Mouse (Mus musculus): Measurements from ENCODE around the gene Hnrnpll. TPM values are rescaled to one million over a fixed set of nuclear protein-coding genes. Genes with fewer than 3 reads are reported as not detected.
A peak's percentile ranks its signal among the peaks of the same experiment; 100 is the strongest.
"Not testable (repeated sequence)": the region's sequence is repeated elsewhere in the genome, so short reads cannot be mapped to it uniquely, and the experiment has no call there.

Hnrnpll gene
- polyA plus RNA-seq, 1 experiment from 2014 or later: 52.3 TPM

GRCm38 (mm10) chr17:80053931-80054734 lies 8.0 kb downstream of the Hnrnpll start:
- peak overlapping the region; percentile 75 to 77 for H3K27ac ChIP-seq (replicated peaks in 1 of 2; ENCODE audit: control insufficient read depth in 1 of 2, insufficient read depth in 1 of 2, low read depth in 2 of 2, low read length in 2 of 2)
- H3K9ac ChIP-seq (ENCODE audit: low read length): peak overlapping the region; percentile 58
- no peaks in the 10 kb centered on the region for H3K9me3 ChIP-seq (ENCODE audit: control insufficient read depth, low read length)
- no peaks in the 10 kb centered on the region for H3K27me3 ChIP-seq (ENCODE audit: control insufficient read depth, insufficient read depth, low read length)
- peak; percentile 69 for ATAC-seq (ENCODE audit: insufficient number of reproducible peaks, insufficient read depth, low FRiP score, low read depth)
- peaks cover 5 to 28% of the 10 kb centered on the region in 2 experiments; a peak in 3 of 4 replicates for H3K4me1 ChIP-seq (ENCODE audit: control insufficient read depth in 2 of 2, insufficient read depth in 2 of 2, low read length in 2 of 2)
- WGBS: 47% methylated on average over 27 of the region's 27 CpGs
- peak overlapping the region; percentile 59 for H3K4me2 ChIP-seq (ENCODE audit: low read length)
- H3K4me3 ChIP-seq (ENCODE audit: control insufficient read depth in 1 of 2, insufficient read depth in 1 of 2, low read depth in 1 of 2, low read length in 2 of 2): peak overlapping the region; percentile 28 to 40
- peaks cover 42% of the 10 kb centered on the region for H3K36me3 ChIP-seq (ENCODE audit: control insufficient read depth, insufficient read depth, low read length)

DNA sequence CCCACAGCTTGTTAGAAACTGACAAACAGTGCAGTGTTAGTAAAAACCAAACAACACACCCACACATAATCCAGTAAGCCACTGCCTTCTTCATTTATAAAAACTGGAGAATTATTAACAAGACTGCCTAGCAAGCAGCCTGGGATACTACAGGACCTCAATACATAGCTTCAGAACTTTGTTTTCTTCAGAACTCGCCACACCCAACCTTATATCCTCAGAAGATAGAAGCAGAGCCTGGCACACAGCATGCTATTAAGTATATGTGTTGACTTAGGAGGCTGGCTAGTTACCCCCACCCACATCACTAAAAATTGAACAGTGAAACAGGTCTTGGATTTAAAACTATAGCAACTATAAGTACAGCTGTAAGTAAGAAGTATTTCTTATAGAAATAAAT lies 10.5 kb downstream of the Hnrnpll start:
- H3K9ac ChIP-seq (ENCODE audit: low read length): no peak overlapping the region
- no peak for ATAC-seq (ENCODE audit: insufficient number of reproducible peaks, insufficient read depth, low FRiP score, low read depth)
- peaks cover 5 to 18% of the 10 kb centered on the region in 2 experiments; a peak in 3 of 4 replicates for H3K4me1 ChIP-seq (ENCODE audit: control insufficient read depth in 2 of 2, insufficient read depth in 2 of 2, low read length in 2 of 2)
- H3K27me3 ChIP-seq (ENCODE audit: control insufficient read depth, insufficient read depth, low read length): no peaks in the 10 kb centered on the region
- no peak overlapping the region for H3K4me3 ChIP-seq (ENCODE audit: control insufficient read depth in 1 of 2, insufficient read depth in 1 of 2, low read depth in 1 of 2, low read length in 2 of 2)
- peaks cover 64% of the 10 kb centered on the region for H3K36me3 ChIP-seq (ENCODE audit: control insufficient read depth, insufficient read depth, low read length)
- WGBS: 88% methylated on average over 1 of the region's 1 CpGs
- no peaks in the 10 kb centered on the region for H3K9me3 ChIP-seq (ENCODE audit: control insufficient read depth, low read length)
- no peak overlapping the region for H3K4me2 ChIP-seq (ENCODE audit: low read length)
- H3K27ac ChIP-seq (replicated peaks in 1 of 2; ENCODE audit: control insufficient read depth in 1 of 2, insufficient read depth in 1 of 2, low read depth in 2 of 2, low read length in 2 of 2): no peak overlapping the region

- not testable (repeated sequence) for ATAC-seq (ENCODE audit: insufficient number of reproducible peaks, insufficient read depth, low FRiP score, low read depth); H3K27me3 ChIP-seq (ENCODE audit: control insufficient read depth, insufficient read depth, low read length); H3K9ac ChIP-seq (ENCODE audit: low read length); H3K9me3 ChIP-seq (ENCODE audit: control insufficient read depth, low read length); H3K27ac ChIP-seq (replicated peaks in 1 of 2; ENCODE audit: control insufficient read depth in 1 of 2, insufficient read depth in 1 of 2, low read depth in 2 of 2, low read length in 2 of 2); H3K4me2 ChIP-seq (ENCODE audit: low read length); H3K4me3 ChIP-seq (ENCODE audit: control insufficient read depth in 1 of 2, insufficient read depth in 1 of 2, low read depth in 1 of 2, low read length in 2 of 2)
- Histone ChIP-seq H3K4me1 (ENCODE audit: control insufficient read depth in 2 of 2, insufficient read depth in 2 of 2, low read length in 2 of 2) (peaks cover 3 to 15% of the 10 kb centered on the region in 2 experiments; a peak in 3 of 4 replicates), H3K36me3 (ENCODE audit: control insufficient read depth, insufficient read depth, low read length) (peaks cover 80% of the 10 kb centered on the region)
These were observed 12.8 kb downstream of the Hnrnpll start for GRCm38 (mm10) chr17:80049300-80049699.

GRCm38 (mm10) chr17:80048230-80048629 lies 13.9 kb downstream of the Hnrnpll start:
- Histone ChIP-seq H3K9ac (ENCODE audit: low read length) (no peak overlapping the region), H3K27ac (replicated peaks in 1 of 2; ENCODE audit: control insufficient read depth in 1 of 2, insufficient read depth in 1 of 2, low read depth in 2 of 2, low read length in 2 of 2) (no peak overlapping the region), H3K4me1 (ENCODE audit: control insufficient read depth in 2 of 2, insufficient read depth in 2 of 2, low read length in 2 of 2) (peaks cover 0 to 11% of the 10 kb centered on the region in 2 experiments; a peak in 1 of 4 replicates), H3K4me3 (ENCODE audit: control insufficient read depth in 1 of 2, insufficient read depth in 1 of 2, low read depth in 1 of 2, low read length in 2 of 2) (no peak overlapping the region), H3K4me2 (ENCODE audit: low read length) (no peak overlapping the region), H3K36me3 (ENCODE audit: control insufficient read depth, insufficient read depth, low read length) (peaks cover 83% of the 10 kb centered on the region), H3K27me3 (ENCODE audit: control insufficient read depth, insufficient read depth, low read length) (no peaks in the 10 kb centered on the region), H3K9me3 (ENCODE audit: control insufficient read depth, low read length) (no peaks in the 10 kb centered on the region)
- 67% methylated on average over 7 of the region's 7 CpGs for WGBS
- ATAC-seq (ENCODE audit: insufficient number of reproducible peaks, insufficient read depth, low FRiP score, low read depth): no peak

- H3K9me3 ChIP-seq (ENCODE audit: control insufficient read depth, low read length): no peaks in the 10 kb centered on the region
- H3K27ac ChIP-seq (replicated peaks in 1 of 2; ENCODE audit: control insufficient read depth in 1 of 2, insufficient read depth in 1 of 2, low read depth in 2 of 2, low read length in 2 of 2): no peak overlapping the region
- no peak overlapping the region for H3K4me2 ChIP-seq (ENCODE audit: low read length)
- H3K4me1 ChIP-seq (ENCODE audit: control insufficient read depth in 2 of 2, insufficient read depth in 2 of 2, low read length in 2 of 2): no peaks in the 10 kb centered on the region
- no peaks in the 10 kb centered on the region for H3K27me3 ChIP-seq (ENCODE audit: control insufficient read depth, insufficient read depth, low read length)
- H3K9ac ChIP-seq (ENCODE audit: low read length): no peak overlapping the region
- H3K36me3 ChIP-seq (ENCODE audit: control insufficient read depth, insufficient read depth, low read length): peaks cover 75% of the 10 kb centered on the region
- ATAC-seq (ENCODE audit: insufficient number of reproducible peaks, insufficient read depth, low FRiP score, low read depth): no peak
- H3K4me3 ChIP-seq (ENCODE audit: control insufficient read depth in 1 of 2, insufficient read depth in 1 of 2, low read depth in 1 of 2, low read length in 2 of 2): no peak overlapping the region
- 76% methylated on average over 1 of the region's 1 CpGs for WGBS
These were observed 20.4 kb downstream of the Hnrnpll start for GRCm38 (mm10) chr17:80041739-80042138.

GRCm38 (mm10) chr17:80028675-80029074 lies 33.5 kb downstream of the Hnrnpll start:
- peaks cover 61% of the 10 kb centered on the region for H3K36me3 ChIP-seq (ENCODE audit: control insufficient read depth, insufficient read depth, low read length)
- 86% methylated on average over 6 of the region's 6 CpGs for WGBS
- no peak for ATAC-seq (ENCODE audit: insufficient number of reproducible peaks, insufficient read depth, low FRiP score, low read depth)

DNA sequence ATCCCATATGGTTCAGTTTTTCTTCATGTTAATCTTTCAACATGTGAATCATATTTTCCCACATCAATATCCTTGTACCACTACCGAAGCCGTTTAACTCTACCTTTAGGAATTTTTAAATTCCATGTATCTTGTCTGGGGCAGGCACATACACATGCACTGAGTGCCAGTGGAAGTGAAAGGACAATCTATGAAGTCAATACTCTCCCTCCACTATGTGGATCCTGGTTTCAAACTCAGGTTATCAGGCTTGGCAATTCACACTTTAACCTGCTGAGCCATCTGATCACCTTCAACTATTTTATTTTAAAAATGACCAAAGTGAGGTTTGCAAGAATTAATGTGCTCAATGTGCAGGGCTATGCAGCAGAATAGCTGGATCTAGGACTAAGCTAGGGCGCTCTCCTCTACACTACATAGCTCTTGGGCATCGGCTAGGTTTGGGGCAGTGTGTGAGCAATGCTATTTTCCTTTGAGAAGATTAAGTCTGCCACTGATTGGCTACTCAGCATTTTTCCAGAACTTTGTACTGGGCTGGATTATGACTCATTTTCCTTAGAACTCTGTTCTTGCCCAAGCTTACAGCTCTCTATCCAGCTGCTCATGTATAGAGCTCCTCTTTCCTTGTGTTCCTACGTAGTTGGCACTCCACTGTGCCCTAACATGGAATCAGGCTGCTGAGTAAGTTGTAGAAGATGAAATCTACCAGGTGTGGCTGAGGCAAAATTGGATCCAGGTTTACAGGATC lies 35.8 kb downstream of the Hnrnpll start:
- WGBS: 95% methylated on average over 5 of the region's 5 CpGs

More at GRCm38 (mm10) chr17:80028675-80029074, 33.5 kb downstream of the Hnrnpll start:
- H3K4me3 ChIP-seq (ENCODE audit: control insufficient read depth in 1 of 2, insufficient read depth in 1 of 2, low read depth in 1 of 2, low read length in 2 of 2): no peak overlapping the region
- H3K4me1 ChIP-seq (ENCODE audit: control insufficient read depth in 2 of 2, insufficient read depth in 2 of 2, low read length in 2 of 2): no peaks in the 10 kb centered on the region
- no peaks in the 10 kb centered on the region for H3K27me3 ChIP-seq (ENCODE audit: control insufficient read depth, insufficient read depth, low read length)
- no peak overlapping the region for H3K4me2 ChIP-seq (ENCODE audit: low read length)
- H3K9ac ChIP-seq (ENCODE audit: low read length): no peak overlapping the region
- no peaks in the 10 kb centered on the region for H3K9me3 ChIP-seq (ENCODE audit: control insufficient read depth, low read length)
- no peak overlapping the region for H3K27ac ChIP-seq (replicated peaks in 1 of 2; ENCODE audit: control insufficient read depth in 1 of 2, insufficient read depth in 1 of 2, low read depth in 2 of 2, low read length in 2 of 2)

More for the DNA sequence above, 35.8 kb downstream of the Hnrnpll start:
- H3K36me3 ChIP-seq (ENCODE audit: control insufficient read depth, insufficient read depth, low read length): peaks cover 38% of the 10 kb centered on the region
- ATAC-seq (ENCODE audit: insufficient number of reproducible peaks, insufficient read depth, low FRiP score, low read depth): 0 out of 2 replicates have a peak, but pooled peaks have one; percentile 26
- no peaks in the 10 kb centered on the region for H3K27me3 ChIP-seq (ENCODE audit: control insufficient read depth, insufficient read depth, low read length)
- H3K27ac ChIP-seq (replicated peaks in 1 of 2; ENCODE audit: control insufficient read depth in 1 of 2, insufficient read depth in 1 of 2, low read depth in 2 of 2, low read length in 2 of 2): no peak overlapping the region
- no peak overlapping the region for H3K4me3 ChIP-seq (ENCODE audit: control insufficient read depth in 1 of 2, insufficient read depth in 1 of 2, low read depth in 1 of 2, low read length in 2 of 2)
- H3K4me2 ChIP-seq (ENCODE audit: low read length): no peak overlapping the region
- H3K9me3 ChIP-seq (ENCODE audit: control insufficient read depth, low read length): no peaks in the 10 kb centered on the region
- no peak overlapping the region for H3K9ac ChIP-seq (ENCODE audit: low read length)
- no peaks in the 10 kb centered on the region for H3K4me1 ChIP-seq (ENCODE audit: control insufficient read depth in 2 of 2, insufficient read depth in 2 of 2, low read length in 2 of 2)
